Mouse (Mus musculus): Measurements from ENCODE around the gene Fndc3b.

Gene Fndc3b

GRCm38 (mm10) chr3:27466297-27466901 lies 244.7 kb downstream of the Fndc3b start:
- DNase-seq (ENCODE audit: low spot score in 2 of 2), result peak; percentile 38 to 86

- DNase-seq (ENCODE audit: low spot score in 2 of 2), result no peak
Measured at GRCm38 (mm10) chr3:27463373-27463772, 247.7 kb downstream of the Fndc3b start.

GRCm38 (mm10) chr3:27462934-27463333 lies 248.2 kb downstream of the Fndc3b start:
- DNase-seq (ENCODE audit: low spot score in 2 of 2), result no peak

GRCm38 (mm10) chr3:27462316-27462902 lies 248.7 kb downstream of the Fndc3b start:
- no peak for DNase-seq (ENCODE audit: low spot score in 2 of 2)

GRCm38 (mm10) chr3:27461861-27462260 lies 249.2 kb downstream of the Fndc3b start:
- DNase-seq (ENCODE audit: low spot score in 2 of 2), result no peak

- DNase-seq (ENCODE audit: low spot score in 2 of 2), result peak; percentile 67 to 88
Measured at GRCm38 (mm10) chr3:27461037-27461436, 250.1 kb downstream of the Fndc3b start.

- no peak for DNase-seq (ENCODE audit: low spot score in 2 of 2)
Measured at GRCm38 (mm10) chr3:27458416-27458815, 252.7 kb downstream of the Fndc3b start.

- DNase-seq (ENCODE audit: low spot score in 2 of 2), result no peak
Measured at GRCm38 (mm10) chr3:27456514-27456913, 254.6 kb downstream of the Fndc3b start.

- DNase-seq (ENCODE audit: low spot score in 2 of 2), result no peak
Measured at GRCm38 (mm10) chr3:27454402-27455195, 256.5 kb downstream of the Fndc3b start.

- DNase-seq (ENCODE audit: low spot score in 2 of 2), result peak in 1 of 2 experiments; percentile 32
Measured at GRCm38 (mm10) chr3:27453453-27454098, 257.5 kb downstream of the Fndc3b start.

- DNase-seq (ENCODE audit: low spot score in 2 of 2), result no peak
Measured at GRCm38 (mm10) chr3:27449447-27449846, 261.7 kb downstream of the Fndc3b start.

- DNase-seq (ENCODE audit: low spot score in 2 of 2), result no peak
Measured at GRCm38 (mm10) chr3:27448367-27448766, 262.7 kb downstream of the Fndc3b start.

GRCm38 (mm10) chr3:27439704-27440103 lies 271.4 kb downstream of the Fndc3b start:
- no peak for DNase-seq (ENCODE audit: low spot score in 2 of 2)

GRCm38 (mm10) chr3:27435096-27435620 lies 275.9 kb downstream of the Fndc3b start:
- DNase-seq (ENCODE audit: low spot score in 2 of 2), result no peak

GRCm38 (mm10) chr3:27432981-27433380 lies 278.1 kb downstream of the Fndc3b start:
- no peak for DNase-seq (ENCODE audit: low spot score in 2 of 2)

GRCm38 (mm10) chr3:27430621-27431263 lies 280.4 kb downstream of the Fndc3b start:
- no peak for DNase-seq (ENCODE audit: low spot score in 2 of 2)

- DNase-seq (ENCODE audit: low spot score in 2 of 2), result no peak
Measured at GRCm38 (mm10) chr3:27427406-27427805, 283.7 kb downstream of the Fndc3b start.

GRCm38 (mm10) chr3:27424049-27424667 lies 286.9 kb downstream of the Fndc3b start:
- no peak for DNase-seq (ENCODE audit: low spot score in 2 of 2)

GRCm38 (mm10) chr3:27422521-27422920 lies 288.6 kb downstream of the Fndc3b start:
- no peak for DNase-seq (ENCODE audit: low spot score in 2 of 2)

GRCm38 (mm10) chr3:27421980-27422379 lies 289.1 kb downstream of the Fndc3b start:
- no peak for DNase-seq (ENCODE audit: low spot score in 2 of 2)

GRCm38 (mm10) chr3:27418602-27419001 lies 292.5 kb downstream of the Fndc3b start:
- DNase-seq (ENCODE audit: low spot score in 2 of 2), result no peak
